Mouse (Mus musculus): ENCODE measurements around the gene Tnip2. TPM values are rescaled to one million over a fixed set of nuclear protein-coding genes. Genes with fewer than 3 reads are reported as not detected.

Tnip2 gene
- polyA plus RNA-seq (2014; fragmentation: Nextera tagmentation; extraction: Ambion mirVana): 3.6 and 4.8 TPM in 2 replicates

- Histone ChIP-seq H3K36me3 (ENCODE audit: control insufficient read depth, insufficient read depth, low read length) (no peaks in the 10 kb centered on the region), H3K4me2 (ENCODE audit: low read length) (peak within 1 kb of the TSS; percentile 97), H3K9me3 (replicated peaks; ENCODE audit: control insufficient read depth, low read length) (no peaks in the 10 kb centered on the region), H3K4me1 (ENCODE audit: control insufficient read depth, insufficient read depth, low read length) (peaks cover 4% of the 10 kb centered on the region; the same call in 1 of the 2 replicates), H3K27me3 (replicated peaks; ENCODE audit: control insufficient read depth, insufficient read depth, low read length) (no peaks in the 10 kb centered on the region; the same call in 1 of the 2 replicates), H3K4me3 (ENCODE audit: low read depth, low read length) (peak within 1 kb of the TSS; percentile 48), H3K9ac (ENCODE audit: low read length) (peak within 1 kb of the TSS; percentile 68), H3K27ac (ENCODE audit: low read depth, low read length) (no peak within 1 kb of the TSS)
- DNase-seq (ENCODE audit: low spot score): peak; percentile 94
- peak; percentile 97 for ATAC-seq
- under 1% methylated on average over 64 of the region's 64 CpGs for WGBS
Measured at GRCm38 (mm10) chr5:34513466-34514217, at the start of gene Tnip2. Gene Tnip2 (minus strand): TSS chr5:34513991.

DNA sequence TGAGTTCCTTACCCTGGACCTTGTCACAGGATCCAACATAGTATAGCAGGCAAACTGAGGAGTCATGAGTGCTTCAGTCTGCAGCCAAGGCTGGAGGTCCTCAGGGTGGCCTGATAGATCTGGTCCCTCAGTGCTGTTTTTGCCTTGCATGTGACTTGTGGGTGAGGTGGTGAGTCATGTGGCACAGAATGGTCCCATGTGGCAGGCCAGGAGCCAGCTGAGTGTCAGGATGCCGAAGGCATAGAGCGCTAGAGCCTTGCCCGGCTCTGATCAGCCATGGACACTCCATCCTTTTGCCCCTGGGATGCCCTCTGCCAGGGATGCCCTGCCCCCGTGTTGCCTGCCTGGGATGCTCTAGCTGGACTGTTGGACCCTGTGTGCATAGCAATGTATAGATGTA is 38.0 kb upstream of the Tnip2 start:
- Histone ChIP-seq H3K27ac (ENCODE audit: low read depth, low read length) (no peak overlapping the region), H3K36me3 (ENCODE audit: control insufficient read depth, insufficient read depth, low read length) (peaks cover 48% of the 10 kb centered on the region), H3K27me3 (replicated peaks; ENCODE audit: control insufficient read depth, insufficient read depth, low read length) (no peaks in the 10 kb centered on the region), H3K4me1 (ENCODE audit: control insufficient read depth, insufficient read depth, low read length) (peaks cover 6% of the 10 kb centered on the region), H3K4me2 (ENCODE audit: low read length) (no peak overlapping the region), H3K9ac (ENCODE audit: low read length) (no peak overlapping the region), H3K9me3 (replicated peaks; ENCODE audit: control insufficient read depth, low read length) (no peaks in the 10 kb centered on the region), H3K4me3 (ENCODE audit: low read depth, low read length) (no peak overlapping the region)
- DNase-seq (ENCODE audit: low spot score) (no peak), ATAC-seq (no peak)
- WGBS: 94% methylated on average over 4 of the region's 4 CpGs

DNA sequence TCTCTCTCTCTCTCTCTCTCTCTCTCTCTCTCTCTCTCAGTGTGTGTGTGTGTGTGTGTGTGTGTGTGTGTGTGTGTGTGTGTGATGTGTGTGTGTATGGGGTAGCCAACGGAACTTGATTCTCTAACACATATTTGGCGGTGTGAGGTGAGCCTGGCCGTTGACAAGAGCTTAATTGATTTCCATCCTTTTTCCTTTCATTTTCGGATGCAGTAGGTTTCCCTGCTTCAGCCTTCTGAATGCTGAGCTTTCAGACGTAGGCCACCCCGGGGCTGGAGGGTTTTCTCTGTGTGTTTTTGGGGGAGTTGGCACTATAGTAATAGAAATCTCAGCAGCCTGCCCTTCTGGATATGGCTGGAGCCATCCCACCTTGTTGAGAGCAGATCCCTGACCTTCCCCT is 36.5 kb upstream of the Tnip2 start:
- Histone ChIP-seq H3K36me3 (ENCODE audit: control insufficient read depth, insufficient read depth, low read length) (peaks cover 32% of the 10 kb centered on the region), H3K4me3 (ENCODE audit: low read depth, low read length) (peak overlapping the region; percentile 96), H3K4me2 (ENCODE audit: low read length) (peak overlapping the region; percentile 68), H3K9ac (ENCODE audit: low read length) (peak overlapping the region; percentile 98), H3K27me3 (replicated peaks; ENCODE audit: control insufficient read depth, insufficient read depth, low read length) (no peaks in the 10 kb centered on the region), H3K9me3 (replicated peaks; ENCODE audit: control insufficient read depth, low read length) (no peaks in the 10 kb centered on the region), H3K4me1 (ENCODE audit: control insufficient read depth, insufficient read depth, low read length) (peaks cover 6% of the 10 kb centered on the region), H3K27ac (ENCODE audit: low read depth, low read length) (no peak overlapping the region)
- peak; percentile 17 for DNase-seq (ENCODE audit: low spot score)
- 7% methylated on average over 6 of the region's 6 CpGs for WGBS
- ATAC-seq: no peak

DNA sequence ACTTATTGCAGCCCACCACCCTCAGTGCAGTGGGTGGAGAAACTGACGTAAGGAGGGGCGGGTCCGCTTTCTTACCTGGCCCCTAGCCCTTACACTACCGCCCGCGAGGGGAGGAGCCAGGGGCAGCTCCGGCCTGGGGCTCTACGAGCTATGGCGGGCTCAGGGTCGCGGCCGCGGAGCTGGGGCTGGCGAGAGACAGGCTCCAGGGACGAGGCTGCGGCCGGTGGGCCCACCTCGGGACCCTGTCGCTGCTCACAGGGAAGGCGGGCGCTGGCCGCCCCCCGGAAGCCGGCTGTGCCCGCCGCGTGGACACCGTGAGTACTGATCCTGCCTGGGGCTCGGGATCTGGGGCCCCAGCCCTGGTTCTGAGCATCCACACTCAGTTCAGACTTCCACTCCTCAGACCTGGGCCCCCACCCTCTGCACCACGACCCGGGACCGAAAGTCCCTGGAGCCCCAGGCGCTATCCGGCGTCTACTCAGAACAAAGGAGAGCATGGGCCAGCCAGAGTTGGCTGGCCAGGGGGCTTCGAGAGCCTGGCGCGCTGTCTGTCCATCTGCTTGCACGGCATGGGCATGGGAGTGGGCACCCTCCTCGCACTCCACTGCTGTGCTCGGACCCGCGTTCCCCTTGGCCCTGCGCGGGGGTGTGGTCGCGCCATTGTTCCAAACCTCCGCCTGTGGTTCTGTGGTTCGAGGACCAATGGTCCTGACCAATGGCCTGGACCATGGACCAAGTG is 35.9 kb upstream of the Tnip2 start:
- Histone ChIP-seq H3K4me1 (ENCODE audit: control insufficient read depth, insufficient read depth, low read length) (peaks cover 6% of the 10 kb centered on the region), H3K9me3 (replicated peaks; ENCODE audit: control insufficient read depth, low read length) (no peaks in the 10 kb centered on the region), H3K4me3 (ENCODE audit: low read depth, low read length) (peak overlapping the region; percentile 96), H3K27me3 (replicated peaks; ENCODE audit: control insufficient read depth, insufficient read depth, low read length) (no peaks in the 10 kb centered on the region), H3K36me3 (ENCODE audit: control insufficient read depth, insufficient read depth, low read length) (peaks cover 26% of the 10 kb centered on the region), H3K27ac (ENCODE audit: low read depth, low read length) (peak overlapping the region; percentile 63), H3K4me2 (ENCODE audit: low read length) (peak overlapping the region; percentile 68), H3K9ac (ENCODE audit: low read length) (peak overlapping the region; percentile 98)
- peak; percentile 93 for ATAC-seq
- under 1% methylated on average over 49 of the region's 49 CpGs for WGBS
- DNase-seq (ENCODE audit: low spot score): peak; percentile 82

DNA sequence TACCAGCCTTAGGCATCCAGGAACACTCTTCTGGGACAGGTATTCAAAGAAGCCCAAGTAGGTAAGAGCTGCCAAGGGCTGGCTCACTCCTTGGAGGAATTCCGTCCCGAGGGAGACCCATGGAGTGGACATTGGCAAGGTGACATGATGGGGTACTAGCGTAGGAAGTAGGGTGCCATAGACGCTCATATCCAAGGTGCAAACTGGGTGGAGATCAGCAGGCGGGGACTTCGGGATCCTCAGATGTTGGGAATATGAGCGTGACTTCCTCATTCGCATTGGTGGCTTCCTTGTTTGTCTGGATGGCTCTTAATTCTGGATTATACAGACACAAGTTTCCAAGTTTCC is 35.3 kb upstream of the Tnip2 start:
- no peak for DNase-seq (ENCODE audit: low spot score)
- H3K9ac ChIP-seq (ENCODE audit: low read length): peak overlapping the region; percentile 98
- no peak overlapping the region for H3K27ac ChIP-seq (ENCODE audit: low read depth, low read length)
- WGBS: 25% methylated on average over 8 of the region's 8 CpGs
- H3K4me3 ChIP-seq (ENCODE audit: low read depth, low read length): peak overlapping the region; percentile 96
- H3K36me3 ChIP-seq (ENCODE audit: control insufficient read depth, insufficient read depth, low read length): peaks cover 22% of the 10 kb centered on the region
- H3K4me2 ChIP-seq (ENCODE audit: low read length): peak overlapping the region; percentile 68
- H3K27me3 ChIP-seq (replicated peaks; ENCODE audit: control insufficient read depth, insufficient read depth, low read length): no peaks in the 10 kb centered on the region
- no peaks in the 10 kb centered on the region for H3K9me3 ChIP-seq (replicated peaks; ENCODE audit: control insufficient read depth, low read length)
- ATAC-seq: peak; percentile 57; the same call in 1 of the 2 replicates
- peaks cover 6% of the 10 kb centered on the region for H3K4me1 ChIP-seq (ENCODE audit: control insufficient read depth, insufficient read depth, low read length)

DNA sequence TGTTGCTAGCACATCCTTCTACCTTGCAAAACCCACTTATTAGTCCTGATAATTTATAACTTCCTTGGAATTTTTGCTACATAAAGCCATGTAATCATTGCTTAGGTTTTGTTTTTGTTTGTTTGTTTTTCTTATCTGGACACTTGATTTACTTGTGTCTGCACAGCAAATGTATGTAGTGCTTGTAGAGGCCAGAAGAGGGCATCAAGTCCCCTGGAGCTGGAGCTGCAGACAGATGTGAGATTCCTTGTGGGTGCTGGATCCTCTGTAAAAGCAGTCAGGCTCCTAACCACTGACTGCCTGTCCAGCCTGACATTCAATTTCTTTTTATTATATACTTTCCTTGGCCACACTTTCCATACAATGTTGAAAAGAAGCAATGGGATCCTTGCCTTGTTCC is 33.6 kb upstream of the Tnip2 start:
- peak; percentile 58 for DNase-seq (ENCODE audit: low spot score)
- Histone ChIP-seq H3K27ac (ENCODE audit: low read depth, low read length) (no peak overlapping the region), H3K4me3 (ENCODE audit: low read depth, low read length) (no peak overlapping the region), H3K4me2 (ENCODE audit: low read length) (no peak overlapping the region), H3K9me3 (replicated peaks; ENCODE audit: control insufficient read depth, low read length) (no peaks in the 10 kb centered on the region), H3K36me3 (ENCODE audit: control insufficient read depth, insufficient read depth, low read length) (peaks cover 11% of the 10 kb centered on the region), H3K27me3 (replicated peaks; ENCODE audit: control insufficient read depth, insufficient read depth, low read length) (no peaks in the 10 kb centered on the region), H3K4me1 (ENCODE audit: control insufficient read depth, insufficient read depth, low read length) (peaks cover 6% of the 10 kb centered on the region), H3K9ac (ENCODE audit: low read length) (no peak overlapping the region)
- ATAC-seq: no peak

DNA sequence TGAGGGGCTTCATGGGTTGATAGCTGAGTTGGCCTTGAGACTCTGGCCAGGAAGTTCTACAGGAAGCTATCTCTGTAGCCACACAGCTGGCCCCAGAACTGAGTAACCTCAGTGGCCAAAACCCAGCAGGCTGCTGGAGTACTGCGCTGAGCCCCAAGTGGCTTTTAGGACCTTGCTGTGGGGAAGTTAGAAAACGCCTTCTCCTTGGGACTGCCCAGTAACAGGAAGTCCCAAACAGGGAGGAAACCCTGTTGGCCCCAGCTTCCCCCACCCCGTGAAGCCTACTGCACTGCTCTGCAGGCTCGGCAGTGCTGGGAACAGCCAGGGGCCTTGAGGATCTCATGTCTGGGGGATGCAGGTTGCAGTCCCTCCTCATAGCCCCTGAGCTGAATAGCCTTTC is 29.3 kb upstream of the Tnip2 start:
- no peak overlapping the region for H3K9ac ChIP-seq (ENCODE audit: low read length)
- no peak overlapping the region for H3K4me3 ChIP-seq (ENCODE audit: low read depth, low read length)
- WGBS: 62% methylated on average over 4 of the region's 4 CpGs

GRCm38 (mm10) chr5:34542166-34542565 is 28.4 kb upstream of the Tnip2 start:
- Histone ChIP-seq H3K9ac (ENCODE audit: low read length) (no peak overlapping the region), H3K4me2 (ENCODE audit: low read length) (no peak overlapping the region), H3K36me3 (ENCODE audit: control insufficient read depth, insufficient read depth, low read length) (no peaks in the 10 kb centered on the region), H3K9me3 (replicated peaks; ENCODE audit: control insufficient read depth, low read length) (no peaks in the 10 kb centered on the region), H3K27ac (ENCODE audit: low read depth, low read length) (no peak overlapping the region), H3K27me3 (replicated peaks; ENCODE audit: control insufficient read depth, insufficient read depth, low read length) (no peaks in the 10 kb centered on the region), H3K4me1 (ENCODE audit: control insufficient read depth, insufficient read depth, low read length) (no peaks in the 10 kb centered on the region), H3K4me3 (ENCODE audit: low read depth, low read length) (no peak overlapping the region)
- DNase-seq (ENCODE audit: low spot score) (no peak), ATAC-seq (no peak)
- WGBS: 70% methylated on average over 1 of the region's 1 CpGs

More for the DNA sequence above, 29.3 kb upstream of the Tnip2 start:
- no peaks in the 10 kb centered on the region for H3K9me3 ChIP-seq (replicated peaks; ENCODE audit: control insufficient read depth, low read length)
- H3K4me1 ChIP-seq (ENCODE audit: control insufficient read depth, insufficient read depth, low read length): no peaks in the 10 kb centered on the region
- H3K27ac ChIP-seq (ENCODE audit: low read depth, low read length): no peak overlapping the region
- H3K36me3 ChIP-seq (ENCODE audit: control insufficient read depth, insufficient read depth, low read length): no peaks in the 10 kb centered on the region
- no peak overlapping the region for H3K4me2 ChIP-seq (ENCODE audit: low read length)
- ATAC-seq (no peak), DNase-seq (ENCODE audit: low spot score) (no peak)
- H3K27me3 ChIP-seq (replicated peaks; ENCODE audit: control insufficient read depth, insufficient read depth, low read length): no peaks in the 10 kb centered on the region

GRCm38 (mm10) chr5:34539121-34539520 is 25.3 kb upstream of the Tnip2 start:
- H3K27me3 ChIP-seq (replicated peaks; ENCODE audit: control insufficient read depth, insufficient read depth, low read length): no peaks in the 10 kb centered on the region
- no peaks in the 10 kb centered on the region for H3K36me3 ChIP-seq (ENCODE audit: control insufficient read depth, insufficient read depth, low read length)
- H3K27ac ChIP-seq (ENCODE audit: low read depth, low read length): no peak overlapping the region
- DNase-seq (ENCODE audit: low spot score) (no peak), ATAC-seq (no peak)
- no peaks in the 10 kb centered on the region for H3K9me3 ChIP-seq (replicated peaks; ENCODE audit: control insufficient read depth, low read length)
- H3K4me3 ChIP-seq (ENCODE audit: low read depth, low read length): no peak overlapping the region
- H3K4me2 ChIP-seq (ENCODE audit: low read length): no peak overlapping the region
- 94% methylated on average over 2 of the region's 2 CpGs for WGBS
- no peak overlapping the region for H3K9ac ChIP-seq (ENCODE audit: low read length)
- no peaks in the 10 kb centered on the region for H3K4me1 ChIP-seq (ENCODE audit: control insufficient read depth, insufficient read depth, low read length)
